Mouse (Mus musculus) bone marrow, adult 2 months (tissue): ENCODE measurements around the gene Cdca5. TPM values are rescaled to one million over a fixed set of nuclear protein-coding genes. Genes with fewer than 3 reads are reported as not detected.
"Not testable (repeated sequence)": the region's sequence is repeated elsewhere in the genome, so short reads cannot be mapped to it uniquely, and the experiment has no call there.

Source experiments
- H3K27ac ChIP-seq: fragments of 200-500 bp; 2 replicates; pipeline ENCODE4 v1.5.1; 2012; ENCODE audit warnings: low read depth, mild to moderate bottlenecking, control low read depth, inconsistent platforms, low read length; ENCODE audit not compliant: control insufficient read depth, poor library complexity, insufficient read depth
- H3K4me1 ChIP-seq: fragments of 200-500 bp; 2 replicates; pipeline ENCODE4 v1.6.1; 2011; ENCODE audit warnings: low read length; ENCODE audit not compliant: control insufficient read depth, insufficient read depth
- H3K4me3 ChIP-seq: fragments of 200-500 bp; replicated peaks from 2 replicates; pipeline ENCODE3; 2011; ENCODE audit warnings: mild to moderate bottlenecking, low read depth, low read length, control low read depth; ENCODE audit not compliant: control insufficient read depth
- CTCF ChIP-seq: fragments of 200-500 bp; IDR thresholded peaks from 2 replicates; pipeline ENCODE4 v1.5.1; 2011; ENCODE audit warnings: low read length, control low read depth; ENCODE audit not compliant: control insufficient read depth, insufficient read depth
- POLR2A ChIP-seq: fragments of 200-500 bp; IDR thresholded peaks from 2 replicates; pipeline ENCODE4 v1.6.1; 2011; ENCODE audit warnings: low read depth, mild to moderate bottlenecking, control low read depth, low read length, borderline replicate concordance; ENCODE audit not compliant: control insufficient read depth
- WGBS: fragments of 180-500 bp; shearing (Covaris S2); methylation state at CpG from one replicate; pipeline ENCODE4 v1.1.7; 2018; 5-methylcytosine and 5-hydroxymethylcytosine counted together
- polyA plus RNA-seq: library from polyadenylated mRNA; stranded (reverse); fragments of >200 nt; gene quantifications from 2 replicates; pipeline ENCODE4 v1.2.4, GENCODE M21; 2011; ENCODE audit warnings: low replicate concordance; ENCODE audit not compliant: missing spikeins, insufficient read depth, insufficient read length

Gene Cdca5
- polyA plus RNA-seq, result 28.8 and 31.0 TPM in 2 replicates

DNA sequence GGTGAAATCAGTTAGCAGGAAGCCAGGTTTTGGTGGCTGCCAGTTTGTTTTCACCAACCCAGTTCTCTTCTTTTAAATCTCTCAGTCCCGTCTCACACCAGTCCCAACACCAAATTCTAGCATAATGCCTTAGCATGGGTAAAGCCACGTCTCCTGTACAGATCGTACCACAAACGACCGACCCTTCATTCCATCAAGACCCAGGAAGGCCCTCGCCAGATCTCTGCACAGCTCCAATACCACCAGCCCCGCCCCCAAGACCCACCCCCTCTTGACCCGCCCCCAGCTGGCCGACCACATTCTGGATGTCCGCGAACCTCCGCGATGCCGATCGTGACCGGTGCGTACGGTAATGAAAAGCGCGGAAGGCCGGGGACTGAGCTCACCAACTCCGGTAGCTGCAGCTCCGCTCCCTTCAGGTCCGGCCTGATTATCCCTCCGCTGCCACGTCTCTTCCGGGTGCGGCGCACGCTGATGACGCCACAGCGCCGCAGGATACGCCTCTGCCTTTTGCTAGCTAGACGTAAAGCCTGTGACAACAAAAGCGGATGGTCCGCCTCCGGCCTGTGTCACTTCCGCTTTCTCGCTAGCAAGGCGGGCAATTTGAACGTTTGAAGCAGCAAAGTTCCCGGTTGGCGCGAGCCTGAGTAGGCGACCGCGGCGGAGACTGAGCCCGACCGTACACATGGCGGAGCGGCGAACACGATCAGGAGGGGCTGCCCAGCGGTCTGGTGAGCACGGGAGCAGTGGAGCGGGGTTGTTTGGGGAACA is at the start of gene Cdca5, which contains the start of gene Zfpl1:
Gene Cdca5 (plus strand): TSS at position 506 of the 771 bp plus-strand sequence.
Gene Zfpl1 (minus strand): TSS at position 479 of the 771 bp plus-strand sequence.
- TF ChIP-seq CTCF (no peak; the same call in 1 of the 2 replicates), POLR2A (peak; percentile 82)
- Histone ChIP-seq H3K4me3 (peak within 1 kb of the TSS; percentile 71), H3K4me1 (no peaks in the 10 kb centered on the region; the same call in 1 of the 2 replicates), H3K27ac (peak within 1 kb of the TSS; percentile 61)
- under 1% methylated on average over 58 of the region's 58 CpGs for WGBS

DNA sequence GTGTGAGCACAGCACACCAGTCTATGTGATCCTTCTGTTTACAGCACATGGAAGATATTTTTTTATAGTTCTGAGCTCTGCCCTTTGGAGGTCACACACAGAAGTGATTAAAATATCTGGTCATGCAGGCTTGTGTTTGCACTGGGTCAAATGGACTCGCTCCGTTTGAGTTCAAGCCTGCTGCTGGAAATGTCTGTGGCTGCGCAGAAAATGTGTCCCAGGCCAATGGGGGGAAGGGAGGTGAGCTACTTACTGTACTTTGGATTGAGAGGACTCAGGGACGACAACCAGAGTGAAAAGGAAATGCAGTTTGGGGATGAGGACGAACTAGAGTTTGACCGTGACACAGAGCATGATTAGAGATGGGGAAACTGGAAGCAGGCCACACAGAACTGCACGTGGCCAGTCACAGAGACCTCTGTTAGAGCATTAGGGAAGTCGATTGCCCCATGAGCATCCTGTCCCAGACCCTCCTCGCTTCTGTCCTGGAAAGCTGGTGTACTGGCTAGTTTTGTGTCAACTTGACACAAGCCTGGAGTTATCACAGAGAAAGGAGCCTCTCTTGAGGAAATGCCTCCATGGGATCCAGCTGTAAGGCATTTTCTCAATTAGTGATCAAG is 48.7 kb upstream of the Cdca5 start:
- peaks cover 1% of the 10 kb centered on the region; the same call in 1 of the 2 replicates for H3K4me1 ChIP-seq
- 34% methylated on average over 9 of the region's 9 CpGs for WGBS
- H3K4me3 ChIP-seq, result no peak overlapping the region
- no peak overlapping the region for H3K27ac ChIP-seq
- no peak for TF ChIP-seq CTCF
- TF ChIP-seq POLR2A, result no peak

DNA sequence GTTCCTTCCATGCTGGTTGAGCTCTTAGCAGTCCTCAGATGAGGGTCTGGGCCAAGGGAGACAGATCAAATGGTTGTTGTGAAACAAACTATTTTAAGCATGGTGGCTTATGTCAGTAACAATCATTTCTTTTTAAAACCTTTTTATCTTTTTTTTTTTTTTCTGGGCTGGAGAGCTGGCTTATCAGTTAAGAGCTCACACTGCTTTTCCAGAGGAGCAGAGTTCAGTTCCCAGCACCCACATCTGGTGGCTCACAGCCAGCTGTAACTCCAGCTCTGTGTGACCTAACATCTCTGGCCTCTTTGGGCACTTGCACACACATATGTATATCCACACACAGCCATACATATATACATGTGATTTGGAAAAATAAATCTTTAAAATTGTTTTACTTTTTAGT is 47.1 kb upstream of the Cdca5 start:
- H3K4me1 ChIP-seq, result peaks cover 1% of the 10 kb centered on the region; the same call in 1 of the 2 replicates
- no peak overlapping the region for H3K4me3 ChIP-seq
- TF ChIP-seq POLR2A (no peak), CTCF (no peak)
- H3K27ac ChIP-seq, result no peak overlapping the region

DNA sequence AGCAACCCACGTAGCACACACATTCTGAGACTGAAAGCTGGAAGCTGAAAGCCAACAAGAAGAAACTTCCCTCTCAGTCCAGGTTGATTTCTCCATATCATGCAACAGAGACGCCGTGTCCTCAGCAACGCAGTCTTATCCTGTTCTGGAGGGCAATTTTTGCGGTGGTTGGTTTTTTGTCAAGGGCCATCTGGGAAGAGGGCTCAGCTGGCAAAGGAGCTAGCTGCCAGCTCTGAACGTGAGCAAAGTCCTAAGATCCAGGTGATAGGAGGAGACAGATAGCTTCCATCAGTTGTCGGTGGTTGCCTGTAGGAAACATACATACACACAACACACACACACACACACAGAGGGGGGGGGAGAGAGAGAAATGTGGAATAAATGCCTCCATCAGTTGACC is 46.5 kb upstream of the Cdca5 start:
- no peak overlapping the region for H3K27ac ChIP-seq
- peaks cover 1% of the 10 kb centered on the region; the same call in 1 of the 2 replicates for H3K4me1 ChIP-seq
- H3K4me3 ChIP-seq, result no peak overlapping the region
- WGBS, result 50% methylated on average over 7 of the region's 7 CpGs
- no peak for TF ChIP-seq POLR2A
- no peak for TF ChIP-seq CTCF

DNA sequence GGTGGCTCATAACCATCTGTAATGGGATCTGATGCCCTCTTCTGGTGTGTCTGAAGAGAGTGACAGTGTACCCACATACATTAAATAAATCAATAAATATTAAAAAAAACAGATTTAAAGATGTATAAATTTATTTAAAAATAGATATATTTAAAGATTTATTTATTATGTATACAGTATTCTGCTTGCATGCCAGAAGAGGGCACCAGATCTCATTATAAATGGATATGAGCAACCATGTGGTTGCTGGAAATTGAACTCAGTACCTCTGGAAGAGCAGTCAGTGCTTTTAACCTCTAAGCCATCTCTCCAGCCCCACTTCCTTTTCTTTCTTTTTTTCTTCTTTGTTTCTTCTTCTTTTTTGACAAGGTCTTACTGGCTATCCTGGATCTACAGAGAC is 44.8 kb upstream of the Cdca5 start:
- H3K4me3 ChIP-seq, result no peak overlapping the region
- TF ChIP-seq POLR2A, result no peak
- no peak for TF ChIP-seq CTCF
- peaks cover 1% of the 10 kb centered on the region; the same call in 1 of the 2 replicates for H3K4me1 ChIP-seq
- no peak overlapping the region for H3K27ac ChIP-seq

DNA sequence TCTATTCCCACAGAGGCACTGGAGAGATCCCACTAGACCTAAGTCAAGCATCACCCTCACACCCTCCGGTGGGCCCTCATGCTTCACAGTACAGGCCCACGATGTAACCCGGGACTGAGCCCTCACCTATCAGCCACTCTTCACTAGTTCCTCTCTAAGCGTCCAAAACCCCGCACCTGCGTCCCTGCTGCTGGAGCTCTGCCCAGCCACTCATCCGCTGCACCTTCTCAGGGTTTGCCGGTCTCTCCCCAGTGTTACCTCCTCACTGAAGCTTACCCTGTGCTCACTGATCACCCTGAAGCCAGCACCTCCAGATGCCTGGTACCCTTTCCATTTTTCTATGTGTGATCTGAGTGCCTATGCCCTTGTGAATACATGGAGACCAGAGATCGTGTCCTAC is 42.5 kb upstream of the Cdca5 start:
- TF ChIP-seq POLR2A (no peak), CTCF (no peak)
- Histone ChIP-seq H3K27ac (no peak overlapping the region), H3K4me3 (no peak overlapping the region), H3K4me1 (peaks cover 2% of the 10 kb centered on the region; the same call in 1 of the 2 replicates)
- 80% methylated on average over 9 of the region's 9 CpGs for WGBS

DNA sequence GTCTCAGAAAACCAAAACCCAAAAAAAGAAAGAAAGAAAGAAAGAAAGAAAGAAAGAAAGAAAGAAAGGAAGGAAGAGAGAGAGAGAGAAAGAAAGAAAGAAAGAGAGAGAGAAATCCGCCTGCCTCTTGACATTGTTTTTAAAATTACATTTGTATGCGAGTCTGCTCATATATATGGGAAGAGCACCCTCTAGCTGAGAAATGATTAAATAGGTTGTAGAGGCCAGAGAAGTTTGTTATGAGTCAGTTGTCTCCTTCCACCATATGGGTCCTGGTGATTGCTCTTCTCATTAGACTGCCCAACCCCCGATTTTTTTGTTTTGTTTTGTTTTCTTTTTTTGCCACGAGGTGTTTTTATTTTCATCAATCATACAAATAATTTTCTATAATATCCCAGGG is 40.7 kb upstream of the Cdca5 start:
- 25% methylated on average over 4 of the region's 4 CpGs for WGBS
- H3K4me1 ChIP-seq, H3K27ac ChIP-seq, H3K4me3 ChIP-seq: not testable (repeated sequence)

DNA sequence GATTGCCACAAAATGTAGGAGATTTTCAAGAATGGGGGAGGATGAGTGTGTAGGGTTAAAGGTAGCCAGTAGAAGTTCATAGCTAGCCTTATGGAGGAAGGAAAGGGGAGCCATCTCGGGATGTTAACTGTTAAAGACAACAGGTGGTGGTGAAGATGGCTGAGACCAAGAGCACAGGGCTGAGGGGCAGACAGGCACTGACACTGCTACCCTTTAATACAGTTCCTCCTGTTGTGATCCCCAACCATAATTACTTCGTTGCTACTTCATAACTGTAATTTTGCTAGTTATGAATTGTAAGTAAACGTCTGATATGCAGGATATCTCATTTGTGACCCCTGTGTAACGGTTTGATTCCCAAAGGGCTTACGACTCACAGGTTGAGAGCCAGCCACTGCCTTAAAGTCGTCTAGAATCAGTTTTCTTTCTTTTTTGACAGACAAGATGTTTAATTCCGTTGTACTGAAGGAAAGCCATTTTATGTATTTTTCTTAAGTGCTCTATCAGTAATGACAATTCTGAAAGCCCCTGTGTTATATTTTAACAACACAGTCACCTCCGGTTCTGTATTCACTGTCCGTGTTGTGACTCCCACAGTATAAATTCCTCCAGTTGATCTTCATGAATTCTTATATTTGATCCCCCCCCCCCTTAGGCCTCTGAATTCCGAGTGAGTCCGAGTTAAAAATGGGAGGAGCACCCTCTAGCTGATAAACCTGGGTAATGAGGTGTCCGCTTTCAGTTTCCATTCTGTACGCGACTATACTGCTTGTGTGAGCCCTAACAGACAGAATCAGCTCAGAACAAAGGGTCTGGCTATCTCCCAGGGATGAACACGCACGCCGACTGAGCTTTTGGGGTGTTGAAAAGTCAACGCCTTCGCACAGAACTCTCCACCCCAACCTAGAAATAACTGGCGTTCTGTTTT is 39.2 kb upstream of the Cdca5 start:
- TF ChIP-seq CTCF (no peak), POLR2A (no peak)
- peak overlapping the region; percentile 78 for H3K4me3 ChIP-seq
- WGBS, result 6% methylated on average over 20 of the region's 20 CpGs
- H3K4me1 ChIP-seq, result peaks cover 8% of the 10 kb centered on the region
- peak overlapping the region; percentile 99 for H3K27ac ChIP-seq
